Mouse (Mus musculus) cerebellum, adult 2 months (tissue): ENCODE data around the gene Mpzl1.

Source experiments
- CTCF ChIP-seq: fragments of 200-500 bp; IDR thresholded peaks from 2 replicates; pipeline ENCODE4 v1.5.1; 2011; ENCODE audit warnings: low read depth, mild to moderate bottlenecking, control low read depth, low read length, moderate library complexity, borderline replicate concordance; ENCODE audit not compliant: insufficient read depth
- POLR2A ChIP-seq: fragments of 200-500 bp; IDR thresholded peaks from 2 replicates; pipeline ENCODE4 v1.6.1; 2011; ENCODE audit warnings: low read length, control low read depth, borderline replicate concordance; ENCODE audit not compliant: insufficient read depth

GRCm38 (mm10) chr1:165645102-165645501 lies 10.8 kb upstream of the Mpzl1 start:
- no peak for TF ChIP-seq POLR2A
- no peak for TF ChIP-seq CTCF
